Mouse (Mus musculus) embryonic facial prominence, embryonic 11.5 days (tissue): ENCODE data around the gene Fez2. TPM values are rescaled to one million over a fixed set of nuclear protein-coding genes. Genes with fewer than 3 reads are reported as not detected.
A peak's percentile ranks its signal among the peaks of the same experiment; 100 is the strongest.

Experiments
- ATAC-seq: fragments of 200-750 bp; cut with Nextera tagmentation; replicated peaks from 2 replicates; pipeline ENCODE4 v1.8.0; 2017; ENCODE audit warnings: low read depth; ENCODE audit not compliant: insufficient number of reproducible peaks, low FRiP score, low TSS enrichment
- DNase-seq: peaks from one replicate; pipeline ENCODE4 v3.0.0-alpha.2; 2015; ENCODE audit warnings: low spot score
- H3K27ac ChIP-seq: fragments of 300-500 bp; sonication (generic); replicated peaks from 2 replicates; pipeline ENCODE4 v1.5.1; 2014; ENCODE audit warnings: mild to moderate bottlenecking, low read depth, low read length, control low read depth
- H3K27me3 ChIP-seq: fragments of 300-500 bp; sonication (generic); 2 replicates; pipeline ENCODE4 v1.6.1; 2014; ENCODE audit warnings: mild to moderate bottlenecking, low read length, moderate library complexity, mixed read lengths; ENCODE audit not compliant: control insufficient read depth, insufficient read depth
- H3K36me3 ChIP-seq: fragments of 300-500 bp; sonication (generic); replicated peaks from 2 replicates; pipeline ENCODE4 v1.6.1; 2014; ENCODE audit warnings: low read depth, mild to moderate bottlenecking, low read length, moderate library complexity, mixed read lengths; ENCODE audit not compliant: control insufficient read depth, insufficient read depth
- H3K4me1 ChIP-seq: fragments of 300-500 bp; sonication (generic); 2 replicates; pipeline ENCODE4 v1.6.1; 2014; ENCODE audit warnings: low read length, mixed read lengths; ENCODE audit not compliant: control insufficient read depth, insufficient read depth
- H3K4me2 ChIP-seq: fragments of 300-500 bp; sonication (generic); 2 replicates; pipeline ENCODE4 v1.6.1; 2014; ENCODE audit warnings: low read depth, mild to moderate bottlenecking, control low read depth, low read length, moderate library complexity
- H3K4me3 ChIP-seq: fragments of 300-500 bp; sonication (generic); 2 replicates; pipeline ENCODE4 v1.5.1; 2014; ENCODE audit warnings: low read depth, low read length, control low read depth
- H3K9ac ChIP-seq: fragments of 300-500 bp; sonication (generic); replicated peaks from 2 replicates; pipeline ENCODE4 v1.6.1; 2014; ENCODE audit warnings: mild to moderate bottlenecking, control low read depth, low read length
- H3K9me3 ChIP-seq: fragments of 300-500 bp; sonication (generic); replicated peaks from 2 replicates; pipeline ENCODE4 v1.6.1; 2016; ENCODE audit warnings: mild to moderate bottlenecking, low read length, inconsistent platforms, mixed read lengths; ENCODE audit not compliant: control insufficient read depth
- WGBS: fragments of 180-500 bp; shearing (Covaris S2); extraction: QIAGEN DNeasy Blood & Tissue Kit; methylation state at CpG from one replicate; pipeline ENCODE4 v1.1.7; 2014; 5-methylcytosine and 5-hydroxymethylcytosine counted together
- polyA plus RNA-seq: library from polyadenylated mRNA; unstranded; fragments of >200 nt; fragmentation: Nextera tagmentation; extraction: Ambion mirVana; gene quantifications from 2 replicates; pipeline ENCODE4 v1.2.1, GENCODE M21; 2014

Fez2 gene
- polyA plus RNA-seq, 1 experiment from 2014 or later: 46.1 TPM

- Histone ChIP-seq H3K9ac (no peak overlapping the region), H3K36me3 (no peaks in the 10 kb centered on the region), H3K27me3 (no peaks in the 10 kb centered on the region), H3K27ac (no peak overlapping the region), H3K4me2 (no peak overlapping the region), H3K9me3 (no peaks in the 10 kb centered on the region), H3K4me3 (no peak overlapping the region), H3K4me1 (no peaks in the 10 kb centered on the region)
- WGBS: 88% methylated on average over 6 of the region's 6 CpGs
- DNase-seq (no peak), ATAC-seq (no peak)
Observed at GRCm38 (mm10) chr17:78451886-78452285, 33.9 kb upstream of the Fez2 start.

- H3K9ac ChIP-seq: no peak overlapping the region
- no peaks in the 10 kb centered on the region for H3K36me3 ChIP-seq
- H3K4me2 ChIP-seq: no peak overlapping the region
- no peak for ATAC-seq
- no peak overlapping the region for H3K27ac ChIP-seq
- H3K9me3 ChIP-seq: no peaks in the 10 kb centered on the region
- no peaks in the 10 kb centered on the region for H3K4me1 ChIP-seq
- 75% methylated on average over 7 of the region's 7 CpGs for WGBS
- no peak for DNase-seq
- H3K4me3 ChIP-seq: no peak overlapping the region
- H3K27me3 ChIP-seq: no peaks in the 10 kb centered on the region
Observed at GRCm38 (mm10) chr17:78451332-78451793, 33.4 kb upstream of the Fez2 start.

- 55% methylated on average over 13 of the region's 13 CpGs for whole genome bisulfite sequencing
- H3K4me2 ChIP-seq: no peak overlapping the region
Observed at GRCm38 (mm10) chr17:78449635-78450197, 31.8 kb upstream of the Fez2 start.

GRCm38 (mm10) chr17:78444826-78445225 lies 26.9 kb upstream of the Fez2 start:
- DNase-seq (peak; percentile 4), ATAC-seq (no peak)

More at GRCm38 (mm10) chr17:78449635-78450197, 31.8 kb upstream of the Fez2 start:
- no peaks in the 10 kb centered on the region for H3K4me1 ChIP-seq
- H3K4me3 ChIP-seq: no peak overlapping the region
- H3K9ac ChIP-seq: no peak overlapping the region
- ATAC-seq (0 out of 2 replicates have a peak, but pooled peaks have one; percentile 29), DNase-seq (peak; percentile 23)
- no peaks in the 10 kb centered on the region for H3K27me3 ChIP-seq
- H3K36me3 ChIP-seq: no peaks in the 10 kb centered on the region
- H3K27ac ChIP-seq: no peak overlapping the region
- no peaks in the 10 kb centered on the region for H3K9me3 ChIP-seq

GRCm38 (mm10) chr17:78440771-78441170 lies 22.8 kb upstream of the Fez2 start:
- Histone ChIP-seq H3K9ac (no peak overlapping the region), H3K27ac (no peak overlapping the region), H3K27me3 (no peaks in the 10 kb centered on the region), H3K9me3 (no peaks in the 10 kb centered on the region), H3K4me3 (no peak overlapping the region), H3K4me1 (no peaks in the 10 kb centered on the region), H3K4me2 (no peak overlapping the region), H3K36me3 (no peaks in the 10 kb centered on the region)
- ATAC-seq: no peak
- 96% methylated on average over 2 of the region's 2 CpGs for WGBS
- no peak for DNase-seq

More at GRCm38 (mm10) chr17:78444826-78445225, 26.9 kb upstream of the Fez2 start:
- WGBS: 71% methylated on average over 7 of the region's 7 CpGs
- Histone ChIP-seq H3K4me2 (no peak overlapping the region), H3K4me1 (no peaks in the 10 kb centered on the region), H3K9me3 (no peaks in the 10 kb centered on the region), H3K36me3 (no peaks in the 10 kb centered on the region), H3K4me3 (no peak overlapping the region), H3K27ac (no peak overlapping the region), H3K9ac (no peak overlapping the region), H3K27me3 (no peaks in the 10 kb centered on the region)

- no peak for DNase-seq
- no peaks in the 10 kb centered on the region for H3K36me3 ChIP-seq
- H3K4me2 ChIP-seq: no peak overlapping the region
- no peaks in the 10 kb centered on the region for H3K9me3 ChIP-seq
- H3K27ac ChIP-seq: no peak overlapping the region
- H3K4me3 ChIP-seq: no peak overlapping the region
- no peak for ATAC-seq
- no peak overlapping the region for H3K9ac ChIP-seq
- H3K27me3 ChIP-seq: no peaks in the 10 kb centered on the region
- 96% methylated on average over 4 of the region's 4 CpGs for WGBS
- H3K4me1 ChIP-seq: no peaks in the 10 kb centered on the region
Observed at GRCm38 (mm10) chr17:78437161-78437560, 19.2 kb upstream of the Fez2 start.

GRCm38 (mm10) chr17:78435661-78436060 lies 17.7 kb upstream of the Fez2 start:
- Histone ChIP-seq H3K9me3 (no peaks in the 10 kb centered on the region), H3K4me1 (no peaks in the 10 kb centered on the region), H3K9ac (no peak overlapping the region), H3K4me2 (no peak overlapping the region), H3K27me3 (no peaks in the 10 kb centered on the region), H3K27ac (no peak overlapping the region), H3K36me3 (no peaks in the 10 kb centered on the region), H3K4me3 (no peak overlapping the region)
- DNase-seq (no peak), ATAC-seq (no peak; the same call in 1 of the 2 replicates)
- 80% methylated on average over 6 of the region's 6 CpGs for WGBS

- H3K9ac ChIP-seq: no peak overlapping the region
- no peaks in the 10 kb centered on the region for H3K36me3 ChIP-seq
- no peaks in the 10 kb centered on the region for H3K4me1 ChIP-seq
- DNase-seq: peak; percentile 55
- WGBS: 52% methylated on average over 1 of the region's 1 CpGs
- H3K27me3 ChIP-seq: no peaks in the 10 kb centered on the region
- H3K4me3 ChIP-seq: no peak overlapping the region
- no peak overlapping the region for H3K4me2 ChIP-seq
- no peaks in the 10 kb centered on the region for H3K9me3 ChIP-seq
- no peak overlapping the region for H3K27ac ChIP-seq
- ATAC-seq: no peak
Observed at GRCm38 (mm10) chr17:78434746-78435145, 16.8 kb upstream of the Fez2 start.
